Mouse (Mus musculus) liver, postnatal 0 days (tissue): Measurements from ENCODE around the gene Cab39l. TPM values are rescaled to one million over a fixed set of nuclear protein-coding genes. Genes with fewer than 3 reads are reported as not detected.

Experiments
- ATAC-seq: fragments of 200-750 bp; cut with Nextera tagmentation; 2 replicates; pipeline ENCODE4 v1.8.0; 2017; ENCODE audit warnings: mild to moderate bottlenecking, moderate library complexity
- DNase-seq: peaks from one replicate; pipeline ENCODE4 v3.0.0-alpha.2; 2016
- H3K27ac ChIP-seq: fragments of 300-500 bp; sonication (generic); 2 replicates; pipeline ENCODE4 v1.5.1; 2014; ENCODE audit warnings: antibody characterized with exemption, moderate library complexity, mild to moderate bottlenecking, low read depth
- H3K27me3 ChIP-seq: fragments of 300-500 bp; sonication (generic); 2 replicates; pipeline ENCODE4 v1.6.1; 2014; ENCODE audit warnings: low read length, control low read depth, mixed read lengths; ENCODE audit not compliant: insufficient read depth
- H3K36me3 ChIP-seq: fragments of 300-500 bp; sonication (generic); replicated peaks from 2 replicates; pipeline ENCODE4 v1.6.1; 2014; ENCODE audit warnings: mild to moderate bottlenecking, control low read depth, low read length, moderate library complexity, mixed read lengths; ENCODE audit not compliant: insufficient read depth
- H3K4me1 ChIP-seq: fragments of 300-500 bp; sonication (generic); 2 replicates; pipeline ENCODE4 v1.6.1; 2014; ENCODE audit warnings: antibody characterized with exemption, mild to moderate bottlenecking, control low read depth; ENCODE audit not compliant: insufficient read depth
- H3K4me2 ChIP-seq: fragments of 300-500 bp; sonication (generic); 2 replicates; pipeline ENCODE4 v1.6.1; 2014; ENCODE audit warnings: low read depth, mild to moderate bottlenecking, low read length, moderate library complexity, mixed read lengths
- H3K4me3 ChIP-seq: fragments of 300-500 bp; sonication (generic); 2 replicates; pipeline ENCODE4 v1.5.1; 2014; ENCODE audit warnings: low read depth, low read length
- H3K9ac ChIP-seq: fragments of 300-500 bp; sonication (generic); replicated peaks from 2 replicates; pipeline ENCODE4 v1.6.1; 2014; ENCODE audit warnings: mild to moderate bottlenecking, moderate library complexity
- H3K9me3 ChIP-seq: fragments of 300-500 bp; sonication (generic); 2 replicates; pipeline ENCODE4 v1.6.1; 2016; ENCODE audit warnings: mild to moderate bottlenecking, control low read depth, low read length, mixed read lengths
- CTCF ChIP-seq: sonication (generic); IDR thresholded peaks from 2 replicates; pipeline ENCODE4 v1.5.1; 2016; ENCODE audit warnings: antibody characterized with exemption, low read depth
- EP300 ChIP-seq: IDR thresholded peaks from 2 replicates; pipeline ENCODE4 v1.6.1; 2016; ENCODE audit warnings: antibody characterized with exemption, low read depth, mild to moderate bottlenecking
- WGBS: fragments of 180-500 bp; shearing (Covaris S2); extraction: QIAGEN DNeasy Blood & Tissue Kit; methylation state at CpG from one replicate; pipeline ENCODE4 v1.1.7; 2014; ENCODE audit not compliant: insufficient replicate concordance; 5-methylcytosine and 5-hydroxymethylcytosine counted together
- polyA plus RNA-seq: library from polyadenylated mRNA; unstranded; fragments of >200 nt; fragmentation: Nextera tagmentation; extraction: Ambion mirVana; gene quantifications from 2 replicates; pipeline ENCODE4 v1.2.1, GENCODE M21; 2015

Cab39l gene
- polyA plus RNA-seq, 1 experiment from 2014 or later = 25.0 TPM

- peaks cover 3% of the 10 kb centered on the region; the same call in 1 of the 2 replicates for H3K36me3 ChIP-seq
- peaks cover 4% of the 10 kb centered on the region; the same call in 1 of the 2 replicates for H3K4me1 ChIP-seq
- DNase-seq (no peak), ATAC-seq (no peak)
- H3K27ac ChIP-seq = no peak overlapping the region
- no peak overlapping the region for H3K9ac ChIP-seq
- no peaks in the 10 kb centered on the region for H3K9me3 ChIP-seq
- no peak overlapping the region for H3K4me3 ChIP-seq
- TF ChIP-seq CTCF (no peak), EP300 (no peak)
- no peaks in the 10 kb centered on the region for H3K27me3 ChIP-seq
- 63% methylated on average over 1 of the region's 1 CpGs for WGBS
- no peak overlapping the region for H3K4me2 ChIP-seq
Measured at GRCm38 (mm10) chr14:59430556-59430955, 10.2 kb upstream of the Cab39l start.

GRCm38 (mm10) chr14:59433902-59434301, 6.9 kb upstream of the Cab39l start:
- 50% methylated on average over 2 of the region's 2 CpGs for WGBS
- H3K4me2 ChIP-seq = no peak overlapping the region
- H3K27ac ChIP-seq = no peak overlapping the region
- H3K9ac ChIP-seq = no peak overlapping the region
- ATAC-seq (peak; percentile 9; the same call in 1 of the 2 replicates), DNase-seq (no peak)
- peaks cover 11% of the 10 kb centered on the region; the same call in 1 of the 2 replicates for H3K36me3 ChIP-seq
- peaks cover 4% of the 10 kb centered on the region; the same call in 1 of the 2 replicates for H3K4me1 ChIP-seq
- no peaks in the 10 kb centered on the region for H3K9me3 ChIP-seq
- TF ChIP-seq CTCF (no peak), EP300 (no peak)
- no peak overlapping the region for H3K4me3 ChIP-seq
- no peaks in the 10 kb centered on the region for H3K27me3 ChIP-seq

- H3K27me3 ChIP-seq = no peaks in the 10 kb centered on the region
- H3K36me3 ChIP-seq = peaks cover 11% of the 10 kb centered on the region; the same call in 1 of the 2 replicates
- DNase-seq (no peak), ATAC-seq (no peak)
- no peak overlapping the region for H3K9ac ChIP-seq
- no peak overlapping the region for H3K4me3 ChIP-seq
- no peak for TF ChIP-seq CTCF
- no peak for TF ChIP-seq EP300
- H3K9me3 ChIP-seq = no peaks in the 10 kb centered on the region
- H3K4me2 ChIP-seq = no peak overlapping the region
- H3K4me1 ChIP-seq = peaks cover 4% of the 10 kb centered on the region
- H3K27ac ChIP-seq = no peak overlapping the region
Measured at GRCm38 (mm10) chr14:59435206-59435605, 5.6 kb upstream of the Cab39l start.

- Histone ChIP-seq H3K9ac (no peak overlapping the region), H3K27ac (no peak overlapping the region), H3K4me1 (peaks cover 4% of the 10 kb centered on the region), H3K36me3 (peaks cover 8% of the 10 kb centered on the region; the same call in 1 of the 2 replicates), H3K4me2 (peak overlapping the region; percentile 14; the same call in 1 of the 2 replicates), H3K4me3 (no peak overlapping the region), H3K9me3 (no peaks in the 10 kb centered on the region), H3K27me3 (no peaks in the 10 kb centered on the region)
- WGBS = 89% methylated on average over 3 of the region's 3 CpGs
- no peak for DNase-seq
- TF ChIP-seq EP300 = no peak
- TF ChIP-seq CTCF = no peak
- ATAC-seq = no peak
Measured at GRCm38 (mm10) chr14:59437398-59437797, 3.4 kb upstream of the Cab39l start.

GRCm38 (mm10) chr14:59438505-59438904, 2.3 kb upstream of the Cab39l start:
- peak overlapping the region; percentile 85 for H3K4me3 ChIP-seq
- 0 out of 2 replicates have a peak overlapping the region, but pooled peaks have one; percentile 25 for H3K27ac ChIP-seq
- no peaks in the 10 kb centered on the region for H3K9me3 ChIP-seq
- peak overlapping the region; percentile 87 for H3K4me2 ChIP-seq
- peaks cover 8% of the 10 kb centered on the region; the same call in 1 of the 2 replicates for H3K36me3 ChIP-seq
- DNase-seq (no peak), ATAC-seq (no peak)
- no peak for TF ChIP-seq EP300
- TF ChIP-seq CTCF = no peak
- peak overlapping the region; percentile 95 for H3K9ac ChIP-seq
- H3K4me1 ChIP-seq = peaks cover 4% of the 10 kb centered on the region
- 48% methylated on average over 2 of the region's 2 CpGs for WGBS
- H3K27me3 ChIP-seq = no peaks in the 10 kb centered on the region

- Histone ChIP-seq H3K9ac (peak overlapping the region; percentile 95), H3K9me3 (no peaks in the 10 kb centered on the region), H3K36me3 (peaks cover 8% of the 10 kb centered on the region; the same call in 1 of the 2 replicates), H3K27ac (peak overlapping the region; percentile 97), H3K4me1 (no peaks in the 10 kb centered on the region; the same call in 1 of the 2 replicates), H3K27me3 (no peaks in the 10 kb centered on the region), H3K4me2 (peak overlapping the region; percentile 87), H3K4me3 (peak overlapping the region; percentile 85)
- TF ChIP-seq EP300 (no peak), CTCF (no peak)
- ATAC-seq = no peak
- WGBS = 6% methylated on average over 7 of the region's 7 CpGs
- no peak for DNase-seq
Measured at GRCm38 (mm10) chr14:59440039-59440438, 733 bp upstream of the Cab39l start.

GRCm38 (mm10) chr14:59441472-59441805, 667 bp downstream of the Cab39l start:
- no peak for DNase-seq

More at GRCm38 (mm10) chr14:59441472-59441805, 667 bp downstream of the Cab39l start:
- no peaks in the 10 kb centered on the region for H3K27me3 ChIP-seq
- no peaks in the 10 kb centered on the region; the same call in 1 of the 2 replicates for H3K4me1 ChIP-seq
- peak overlapping the region; percentile 87 for H3K4me2 ChIP-seq
- peak overlapping the region; percentile 85 for H3K4me3 ChIP-seq
- peaks cover 3% of the 10 kb centered on the region; the same call in 1 of the 2 replicates for H3K36me3 ChIP-seq
- no peaks in the 10 kb centered on the region for H3K9me3 ChIP-seq
- under 1% methylated on average over 6 of the region's 6 CpGs for WGBS
- no peak for TF ChIP-seq EP300
- no peak for ATAC-seq
- peak overlapping the region; percentile 95 for H3K9ac ChIP-seq
- peak overlapping the region; percentile 97 for H3K27ac ChIP-seq
